Mouse (Mus musculus): ENCODE measurements around the gene Tmem221. TPM values are rescaled to one million over a fixed set of nuclear protein-coding genes. Genes with fewer than 3 reads are reported as not detected.
A peak's percentile ranks its signal among the peaks of the same experiment; 100 is the strongest.

The Tmem221 gene
- total RNA-seq, 2 experiments from 2014 or later = 0.27 TPM; not detected in 1

DNA sequence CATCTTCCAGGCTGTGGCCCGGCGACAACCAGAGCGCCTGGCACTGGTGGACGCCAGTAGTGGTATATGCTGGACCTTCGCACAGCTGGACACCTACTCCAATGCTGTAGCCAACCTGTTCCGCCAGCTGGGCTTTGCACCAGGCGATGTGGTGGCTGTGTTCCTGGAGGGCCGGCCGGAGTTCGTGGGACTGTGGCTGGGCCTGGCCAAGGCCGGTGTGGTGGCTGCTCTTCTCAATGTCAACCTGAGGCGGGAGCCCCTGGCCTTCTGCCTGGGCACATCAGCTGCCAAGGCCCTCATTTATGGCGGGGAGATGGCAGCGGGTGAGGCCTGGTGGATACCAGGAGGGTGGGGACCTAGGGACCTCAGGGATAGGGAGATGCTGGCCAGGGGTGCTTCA, 20.8 kb upstream of the Tmem221 start:
- intact Hi-C loops (cut with DNase I) = no loop called here

DNA sequence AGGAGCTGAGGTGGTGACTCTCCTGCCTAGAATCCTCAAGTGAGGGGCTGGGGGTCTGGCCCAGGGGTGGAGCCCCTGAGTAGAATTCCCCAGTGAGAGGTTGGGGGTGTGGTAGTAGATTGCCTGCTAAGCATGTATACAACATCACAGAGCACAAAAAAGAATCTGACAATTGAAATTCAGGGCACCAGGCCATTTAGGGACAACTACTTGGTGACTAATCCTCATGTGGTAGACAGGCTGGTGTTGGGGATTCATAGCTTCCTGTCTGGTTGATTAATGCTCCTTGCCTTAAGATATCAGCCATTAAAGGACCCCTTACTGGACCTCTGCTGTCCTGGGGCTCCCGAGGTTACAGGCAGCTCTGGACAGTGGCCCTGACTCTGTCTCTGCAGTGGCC, 20.3 kb upstream of the Tmem221 start:
- no peak for DNase-seq
- intact Hi-C loops (cut with DNase I) = no loop called here

More for the DNA sequence above, 20.8 kb upstream of the Tmem221 start:
- peak; percentile 80 for DNase-seq

DNA sequence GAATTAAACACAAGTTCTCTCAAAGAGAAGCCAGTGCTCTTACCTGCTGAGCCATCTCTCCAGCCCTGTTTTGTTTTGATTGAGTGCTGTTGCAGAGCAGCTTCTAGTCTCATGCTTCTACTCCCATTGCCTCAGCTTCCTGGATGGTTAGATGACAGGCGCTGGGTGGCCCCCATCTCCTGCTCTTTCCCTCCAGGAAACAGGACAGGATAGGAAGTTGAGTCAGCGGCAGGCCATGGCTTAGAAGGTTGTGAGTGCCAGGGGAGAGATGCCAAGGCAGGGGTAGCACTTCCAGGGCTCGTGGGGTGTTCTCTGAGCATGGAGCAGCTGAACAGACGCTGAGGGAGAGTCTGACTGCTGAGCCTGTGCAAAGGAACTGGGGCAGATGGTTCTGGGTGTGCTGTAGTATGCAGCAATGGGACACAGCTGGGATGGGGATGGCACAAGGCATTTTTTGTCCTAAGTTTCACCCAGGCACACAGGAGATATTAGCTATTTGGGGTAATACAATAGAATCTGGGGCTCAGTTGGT, 19.3 kb upstream of the Tmem221 start:
- intact Hi-C loops (cut with DNase I) = no loop called here

DNA sequence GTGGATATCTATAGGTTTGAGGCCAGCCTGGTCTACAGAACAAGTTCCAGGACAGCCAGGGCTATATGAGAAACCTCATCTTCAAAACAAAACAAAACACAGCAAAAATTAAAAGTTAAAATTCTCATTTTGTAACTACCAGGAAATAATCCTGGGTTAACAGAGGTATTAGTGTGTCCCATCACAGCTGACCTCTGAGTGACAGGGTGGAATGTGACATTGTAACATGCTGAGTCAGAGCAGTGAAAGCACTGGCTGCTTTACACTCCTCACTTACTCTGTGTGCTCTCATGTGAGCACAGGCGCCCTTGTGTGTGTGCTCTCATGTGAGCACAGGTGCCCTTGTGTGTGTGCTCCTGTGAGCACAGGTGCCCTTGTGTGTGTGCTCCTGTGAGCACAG, 16.3 kb upstream of the Tmem221 start:
- DNase-seq = no peak
- intact Hi-C loops (cut with DNase I) = no loop called here

More for the DNA sequence above, 19.3 kb upstream of the Tmem221 start:
- DNase-seq = no peak

DNA sequence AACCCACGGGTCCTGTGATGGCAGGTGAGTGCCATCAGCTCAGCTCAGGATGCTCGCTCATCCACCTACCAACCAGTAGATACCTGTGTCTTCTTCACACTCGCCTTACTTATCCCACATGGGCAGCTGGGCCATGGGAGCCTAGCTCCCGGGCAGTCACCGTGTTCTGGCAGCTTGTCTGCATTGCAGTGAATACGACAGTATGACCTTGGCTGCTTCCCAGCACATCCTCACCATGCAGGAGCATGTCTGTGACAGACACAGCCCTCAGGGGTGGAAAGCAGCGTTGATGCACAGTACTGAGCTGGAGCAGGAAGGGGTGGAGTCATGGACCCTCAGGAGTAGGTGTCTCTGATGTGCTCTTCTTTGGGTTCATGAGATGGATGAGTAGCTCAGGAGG, 15.8 kb upstream of the Tmem221 start:
- DNase-seq = peak in 1 of 2 experiments; percentile 49
- intact Hi-C loops (cut with DNase I) = no loop called here

DNA sequence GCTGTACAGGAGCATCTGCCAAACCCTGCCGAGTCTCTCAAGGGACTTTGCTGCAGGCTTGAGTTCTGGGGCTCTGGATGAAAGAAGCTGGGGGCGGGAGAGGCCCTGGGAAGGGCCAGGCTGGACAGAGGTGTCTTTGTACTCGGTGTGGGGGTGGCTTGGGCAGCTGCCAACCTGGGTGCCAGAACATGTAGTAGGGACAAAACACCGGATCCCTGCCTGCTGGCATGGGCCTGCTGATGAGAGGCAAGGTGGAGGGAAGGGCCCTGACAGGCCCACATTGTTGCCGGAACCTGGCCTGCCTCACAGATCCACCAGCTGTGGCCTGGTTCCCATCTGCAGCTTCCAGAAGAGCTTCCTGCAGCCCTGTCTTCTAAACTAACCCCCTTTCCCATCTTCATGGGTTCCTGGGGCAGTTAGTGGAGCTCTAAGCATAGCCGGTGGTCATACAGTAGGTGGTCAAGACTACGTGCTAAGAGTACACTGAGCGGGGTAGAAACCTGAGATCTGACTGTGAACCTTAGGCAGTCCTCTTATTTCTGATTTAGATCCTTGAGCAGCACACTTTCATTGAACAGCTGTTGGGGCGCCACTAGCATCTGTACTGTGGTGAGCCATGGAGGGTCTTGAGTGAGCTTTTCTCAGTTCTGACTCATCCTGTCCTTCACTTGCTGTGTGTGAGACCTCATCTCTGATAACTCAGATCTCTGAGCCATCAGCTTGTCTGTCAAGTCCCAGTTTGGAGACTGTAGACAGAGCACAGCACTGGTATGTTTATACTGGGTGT, 14.4 kb upstream of the Tmem221 start:
- DNase-seq = peak; percentile 83 to 85
- intact Hi-C loops (cut with DNase I) = no loop called here

DNA sequence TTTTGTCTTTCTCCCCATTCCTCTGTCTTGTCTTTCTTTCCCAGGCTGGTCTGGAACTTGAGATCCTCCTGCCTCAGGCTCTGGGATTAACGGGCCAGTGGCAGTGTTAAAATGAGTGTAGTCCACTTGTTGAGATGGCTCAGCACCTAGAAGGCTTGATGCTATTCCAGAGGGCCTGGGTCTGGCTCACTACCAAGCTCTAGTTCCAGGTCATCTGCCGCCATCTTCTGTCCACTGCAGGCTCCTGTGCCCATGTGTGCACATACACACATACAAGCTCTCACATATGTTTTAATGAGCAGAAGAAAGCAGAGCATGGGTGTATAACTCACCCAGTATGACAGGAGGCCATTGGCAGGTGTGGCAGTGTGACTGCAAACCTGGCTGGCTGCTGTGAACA, 13.4 kb upstream of the Tmem221 start:
- intact Hi-C loops (cut with DNase I) = no loop called here
- no peak for DNase-seq

DNA sequence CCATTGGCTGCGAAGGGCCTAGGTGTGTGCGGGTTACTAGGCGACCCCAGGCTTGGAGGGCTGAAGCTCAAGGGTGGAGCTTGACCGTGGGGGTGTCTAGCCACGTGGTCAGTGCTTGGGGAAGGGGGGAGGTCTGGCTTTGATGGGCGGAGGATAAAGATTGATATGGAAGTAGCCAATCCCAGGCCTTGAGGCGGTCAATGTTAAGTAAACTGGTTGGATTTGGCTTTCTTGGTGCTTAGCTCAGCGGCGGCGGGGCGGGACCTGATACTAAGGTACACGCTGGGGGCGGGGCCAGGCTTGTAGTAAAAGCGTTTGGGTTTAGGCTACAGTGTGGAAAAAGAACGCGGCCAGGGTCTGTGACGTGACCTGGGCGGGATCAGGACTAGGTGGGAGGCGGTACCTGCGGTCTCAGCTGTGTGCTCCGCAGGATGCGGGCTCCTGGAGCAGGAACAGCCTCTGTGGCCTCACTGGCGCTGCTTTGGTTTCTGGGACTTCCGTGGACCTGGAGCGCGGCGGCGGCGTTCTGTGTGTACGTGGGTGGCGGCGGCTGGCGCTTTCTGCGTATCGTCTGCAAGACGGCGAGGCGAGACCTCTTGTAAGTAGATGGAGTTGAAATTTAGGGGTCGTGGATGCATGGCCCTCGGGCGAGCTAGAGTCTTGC, 11.8 kb upstream of the Tmem221 start:
- intact Hi-C loops (cut with DNase I) = no loop called here
- DNase-seq = peak; percentile 85 to 88

DNA sequence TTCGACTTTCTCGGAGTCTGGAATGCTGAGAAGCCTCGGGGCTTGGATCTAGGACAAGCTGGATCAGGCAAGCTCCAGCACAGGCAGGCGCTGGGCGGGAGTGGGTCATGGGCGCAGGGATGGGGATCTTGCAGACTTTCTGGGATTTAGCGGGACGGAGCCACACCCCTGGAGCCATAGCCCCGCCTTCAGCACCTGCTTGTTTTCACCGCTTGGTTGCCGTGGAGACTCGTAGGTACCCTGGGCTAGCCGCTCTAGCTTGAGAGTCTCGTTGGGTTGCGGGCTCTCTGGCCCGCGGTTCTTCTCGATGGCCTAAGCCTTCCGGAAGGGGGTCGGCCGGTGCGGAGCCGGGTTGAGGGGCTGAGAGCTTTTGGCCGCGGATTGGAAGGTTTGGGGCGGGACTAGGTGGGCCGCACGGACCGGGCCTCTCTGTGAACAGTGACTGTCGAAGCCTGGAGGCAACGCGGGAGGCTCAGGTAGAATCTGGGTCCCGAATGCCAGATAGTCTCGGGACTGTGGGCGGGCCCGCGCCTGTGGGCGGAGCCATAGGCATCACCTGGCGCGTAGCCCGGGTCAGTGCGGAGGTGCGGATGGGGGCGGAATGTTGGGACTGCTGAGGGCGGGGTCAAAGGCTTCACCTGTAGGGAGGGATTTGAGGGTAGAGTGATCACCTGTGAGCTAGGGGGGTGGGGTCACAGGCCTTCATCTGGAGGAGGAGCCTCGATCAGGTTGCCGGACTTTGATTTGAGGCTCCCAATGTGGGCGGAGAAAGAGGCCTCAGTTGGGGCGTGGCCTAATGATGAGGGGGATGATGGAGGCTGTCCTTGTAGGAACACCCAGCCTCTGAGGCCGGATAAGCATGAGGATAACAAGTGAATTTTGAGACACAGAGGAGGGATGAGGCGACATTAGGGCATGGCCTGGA, 11.0 kb upstream of the Tmem221 start:
- intact Hi-C loops (cut with DNase I) = no loop called here
- DNase-seq = peak; percentile 85 to 86

DNA sequence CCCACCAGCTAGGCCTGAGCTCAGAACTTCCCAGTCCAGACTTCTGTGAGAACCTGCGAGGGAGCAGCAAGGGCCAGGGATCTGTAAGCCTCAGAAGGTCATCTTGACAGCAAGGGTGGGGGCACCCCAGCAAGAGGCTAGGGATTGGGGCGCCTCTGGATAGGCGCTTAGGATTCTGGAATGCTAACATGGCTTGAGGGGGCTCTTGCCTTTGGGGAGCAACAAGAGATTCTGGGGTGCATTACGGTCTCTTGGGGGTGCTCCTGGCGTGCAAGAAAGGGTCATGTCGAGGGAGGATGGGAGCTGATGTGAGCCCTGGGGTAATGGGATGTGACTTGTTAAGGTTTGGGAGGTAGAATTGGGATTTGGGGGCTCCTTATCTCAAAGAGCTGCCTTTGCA, 10.3 kb upstream of the Tmem221 start:
- no peak for DNase-seq
- intact Hi-C loops (cut with DNase I) = no loop called here

DNA sequence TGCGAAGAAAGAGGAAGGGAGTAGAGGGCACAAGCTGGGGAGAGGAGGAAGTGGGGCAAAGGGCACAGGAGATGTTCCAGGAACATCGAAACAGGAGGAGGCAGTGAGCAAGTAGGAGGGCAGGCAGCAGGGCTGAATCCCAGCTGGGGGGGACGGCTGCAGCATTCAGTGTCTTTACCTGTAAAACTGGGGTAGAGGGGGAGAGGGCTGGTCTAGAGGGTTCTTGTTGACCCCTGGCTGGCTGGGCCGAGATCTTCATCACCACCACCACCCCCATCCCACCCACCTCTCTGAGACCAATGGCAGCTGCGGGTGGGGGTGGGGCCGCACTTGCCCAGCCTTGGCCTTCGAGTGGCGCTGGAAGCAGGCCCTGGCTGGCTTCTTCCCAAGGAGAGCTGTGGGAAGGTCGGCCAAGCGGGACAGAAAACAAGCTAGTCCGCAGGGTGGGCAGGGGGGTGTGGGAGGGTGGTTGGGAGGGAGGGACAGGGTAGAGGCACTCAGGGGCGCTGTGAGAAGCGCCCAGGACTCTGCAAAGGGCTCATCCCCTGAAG, 9.8 kb upstream of the Tmem221 start, which contains the start of gene Slc27a1:
Gene Slc27a1 (plus strand): TSS at position 496 of the 551 bp plus-strand sequence.
- peak; percentile 93 for DNase-seq
- intact Hi-C loops (cut with DNase I) = no loop called here

DNA sequence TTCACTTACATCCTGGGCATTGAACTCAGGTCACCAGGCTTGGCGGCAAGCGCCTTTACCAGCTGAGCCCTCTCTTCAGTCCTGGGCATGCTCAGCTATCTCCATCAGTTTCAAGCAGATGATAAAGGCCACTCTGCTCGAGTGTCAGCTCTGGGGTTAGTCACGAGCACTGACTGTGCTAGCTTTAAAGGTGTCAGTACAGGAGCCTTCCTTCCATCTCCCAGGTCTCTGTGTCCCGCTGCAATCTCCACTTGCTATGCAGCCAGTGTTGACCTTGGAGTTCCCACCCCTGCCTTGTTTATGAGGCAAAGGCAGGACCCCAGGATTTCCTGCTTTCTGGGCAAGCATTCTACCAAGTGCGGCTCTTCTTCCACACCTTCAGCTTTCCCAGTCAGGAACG, 8.9 kb upstream of the Tmem221 start:
- peak in 1 of 2 experiments; percentile 25 for DNase-seq
- intact Hi-C loops (cut with DNase I) = no loop called here

DNA sequence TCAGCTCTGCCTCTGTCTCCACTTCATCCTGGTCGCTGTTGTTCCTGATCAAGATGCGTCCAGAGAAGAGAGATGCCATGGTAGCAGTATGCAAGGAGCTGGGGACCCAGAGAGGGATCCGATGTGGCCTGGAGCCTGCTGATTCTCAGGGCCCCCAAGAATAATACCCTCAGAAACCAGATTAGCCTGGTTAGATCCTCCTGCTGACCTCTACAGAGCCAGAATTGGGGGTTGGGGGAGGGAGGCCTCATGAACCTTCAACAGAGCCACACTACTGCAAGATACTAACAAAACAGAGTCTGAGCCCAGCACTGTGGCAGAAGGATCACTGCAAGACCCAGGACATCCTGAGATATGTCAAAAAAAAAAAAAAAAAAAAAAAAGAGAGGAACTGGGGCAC, 7.8 kb upstream of the Tmem221 start, which contains the start of gene Nxnl1:
Gene Nxnl1 (minus strand): TSS at position 101 of the 400 bp plus-strand sequence.
- DNase-seq = no peak
- intact Hi-C loops (cut with DNase I) = no loop called here

DNA sequence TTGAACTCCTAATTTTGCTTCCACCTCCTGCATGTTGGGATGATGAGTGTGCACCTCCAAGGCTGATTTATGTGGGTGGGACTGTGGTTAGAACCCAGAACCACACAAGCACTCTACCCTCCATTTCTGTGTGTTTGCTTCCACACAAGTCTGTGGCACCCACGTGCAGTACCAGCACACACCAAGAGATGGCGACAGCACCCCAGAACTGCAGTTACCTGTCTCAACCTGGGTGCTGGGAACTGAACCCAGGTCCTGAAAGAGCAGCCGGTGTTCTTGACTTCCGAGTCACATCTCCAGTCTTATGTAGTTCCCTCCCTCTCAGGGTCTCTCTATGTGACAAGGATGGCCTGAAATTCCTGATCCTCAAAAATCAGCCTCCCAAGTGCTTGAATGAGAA, 5.3 kb upstream of the Tmem221 start:
- DNase-seq = no peak
- intact Hi-C loops (cut with DNase I) = loop anchor here (5.0 kb wide), 1 partner anchor 168 kb away; no protein-coding TSS in a partner anchor

DNA sequence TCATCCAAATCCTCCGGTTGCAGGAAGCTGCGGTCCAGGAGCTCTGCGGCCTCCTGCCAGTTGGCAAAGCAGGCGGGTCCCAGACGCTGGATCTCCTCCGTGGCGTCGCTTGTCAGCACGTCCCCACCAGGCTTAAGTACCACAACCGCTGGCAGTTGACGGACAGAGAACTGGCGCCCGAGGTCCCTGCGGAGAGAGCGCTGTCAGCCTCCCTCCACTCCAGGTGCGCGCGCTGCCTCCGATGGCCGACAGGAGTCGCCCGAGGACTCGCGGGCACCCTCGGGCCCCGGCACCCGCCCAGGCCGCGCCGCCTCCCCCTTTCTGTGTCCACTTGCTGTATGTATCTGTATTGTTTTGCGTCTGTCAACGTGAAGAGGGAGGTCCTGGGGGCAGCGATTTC, 4.1 kb upstream of the Tmem221 start:
- intact Hi-C loops (cut with DNase I) = loop anchor here (5.0 kb wide), 1 partner anchor 170 kb away; no protein-coding TSS in a partner anchor
- peak; percentile 90 to 92 for DNase-seq

DNA sequence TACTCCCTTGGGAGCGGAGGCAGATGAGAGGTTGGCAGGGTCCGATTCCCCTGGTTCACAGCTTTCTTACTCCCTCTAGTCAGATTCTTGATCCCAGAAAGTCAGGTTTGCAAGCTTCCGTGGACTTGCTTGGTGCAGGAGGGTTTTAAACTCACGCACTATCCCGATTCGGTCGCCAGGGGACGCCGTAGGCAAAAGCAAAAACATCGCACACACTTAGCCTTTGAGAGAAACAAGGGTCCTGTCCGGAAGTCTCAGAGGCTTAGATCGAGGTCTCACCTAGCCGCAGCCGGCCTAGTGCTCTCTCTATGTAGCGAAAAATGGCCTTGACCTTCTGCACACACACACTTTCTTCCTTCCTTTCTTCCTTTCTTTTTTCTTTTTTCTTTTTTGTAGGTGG, 2.7 kb upstream of the Tmem221 start:
- intact Hi-C loops (cut with DNase I) = loop anchor here (1.0 to 5.0 kb wide), 4 partner anchors 35 to 171 kb away; no protein-coding TSS in a partner anchor
- DNase-seq = peak; percentile 61 to 79

DNA sequence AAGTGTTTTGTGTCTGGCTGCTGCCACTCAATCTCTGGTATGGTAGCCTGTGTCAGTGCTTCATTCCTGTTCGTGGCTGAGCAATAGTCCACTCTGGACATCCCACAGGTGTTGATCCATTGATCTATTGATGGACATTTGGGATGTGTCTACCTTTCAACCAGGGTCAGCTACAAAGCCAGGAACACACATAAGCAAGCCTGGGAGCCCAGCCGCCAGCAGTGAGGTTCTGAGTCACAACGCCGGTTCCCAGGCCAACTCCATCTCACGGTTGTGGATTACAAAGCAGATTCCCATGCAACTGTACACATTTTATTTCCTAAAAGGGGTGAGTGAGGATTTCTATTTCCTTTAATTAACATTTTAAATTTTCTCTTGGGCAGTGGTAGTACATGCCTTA, 2.1 kb upstream of the Tmem221 start:
- intact Hi-C loops (cut with DNase I) = loop anchor here (1.0 to 5.0 kb wide), 4 partner anchors 36 to 172 kb away; no protein-coding TSS in a partner anchor
- no peak for DNase-seq

DNA sequence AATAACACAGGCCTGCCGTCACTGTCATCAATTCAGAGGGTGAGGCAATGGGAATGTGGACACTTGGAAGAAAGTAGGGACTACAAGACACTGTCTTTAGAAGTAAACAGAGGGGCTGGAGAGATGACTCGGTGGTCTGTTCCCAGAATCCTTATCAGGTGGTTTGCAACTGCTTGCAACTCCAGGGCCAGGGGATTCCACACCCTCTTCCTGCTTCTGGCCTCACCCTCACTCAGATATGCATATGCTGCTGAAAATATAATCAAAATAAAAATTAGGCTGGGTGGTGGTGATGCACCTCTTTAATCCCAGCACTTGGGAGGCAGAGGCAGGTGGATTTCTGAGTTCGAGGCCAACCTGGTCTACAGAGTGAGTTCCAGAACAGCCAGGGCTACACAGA, 1.4 kb upstream of the Tmem221 start:
- no peak for DNase-seq
- intact Hi-C loops (cut with DNase I) = loop anchor here (2.0 to 5.0 kb wide), 2 partner anchors 73 to 172 kb away; no protein-coding TSS in a partner anchor

DNA sequence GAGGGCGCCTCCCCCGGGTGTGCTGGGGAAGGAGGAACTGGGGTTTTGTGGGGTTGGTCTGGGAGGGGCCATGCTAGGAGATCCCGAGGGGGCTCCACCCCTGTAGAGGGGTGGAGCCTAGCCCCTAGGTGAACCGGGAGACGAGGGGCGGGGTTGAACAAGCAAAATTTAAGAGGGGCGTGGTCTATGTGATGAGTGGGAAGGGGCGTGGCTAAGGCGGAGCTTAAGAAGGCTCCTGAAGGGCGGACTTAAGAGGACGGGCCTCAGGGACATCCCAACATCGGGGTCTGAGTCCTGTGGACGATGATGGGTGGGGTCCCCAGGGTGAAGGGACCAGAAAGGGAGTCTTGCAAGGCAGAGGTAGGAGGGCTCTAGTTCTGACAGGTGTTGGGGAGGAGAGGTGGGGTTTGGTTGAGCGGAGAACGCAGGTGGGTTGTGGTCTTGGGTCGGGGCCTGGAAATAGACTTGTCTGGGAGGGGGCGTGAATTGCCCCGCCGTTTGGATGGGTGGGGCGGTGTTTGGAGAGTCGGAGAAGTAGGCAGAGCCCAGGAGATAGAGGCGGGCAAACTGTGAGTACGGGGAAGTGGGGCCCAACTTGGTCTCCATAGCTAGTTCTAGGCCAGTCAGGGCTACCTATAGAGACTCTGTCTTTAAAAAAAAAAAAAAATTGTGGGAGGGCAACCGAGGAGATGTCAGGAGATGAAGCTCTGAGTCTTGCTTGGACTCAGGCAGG, 453 bp upstream of the Tmem221 start:
- DNase-seq = peak; percentile 60 to 62
- intact Hi-C loops (cut with DNase I) = no loop called here

Data from heart, postnatal 10 days (tissue).